Mouse (Mus musculus) cortical plate, adult 2 months (tissue): ENCODE results near the gene Ppara.

Experiments
- CTCF ChIP-seq: fragments of 200-500 bp; IDR thresholded peaks from 2 replicates; pipeline ENCODE4 v1.5.1; 2011; ENCODE audit warnings: mild to moderate bottlenecking, control low read depth, low read length; ENCODE audit not compliant: insufficient read depth; ENCODE audit errors: extremely low read depth
- POLR2A ChIP-seq: fragments of 200-500 bp; IDR thresholded peaks from 2 replicates; pipeline ENCODE4 v1.6.1; 2011; ENCODE audit warnings: mild to moderate bottlenecking, low read length, control low read depth; ENCODE audit not compliant: insufficient read depth; ENCODE audit errors: extremely low read depth

GRCm38 (mm10) chr15:85750115-85750514 lies 15.3 kb downstream of the Ppara start:
- TF ChIP-seq POLR2A = no peak
- TF ChIP-seq CTCF = no peak
